Mouse (Mus musculus): ENCODE data around the gene Vmn1r26. TPM values are rescaled to one million over a fixed set of nuclear protein-coding genes. Genes with fewer than 3 reads are reported as not detected.
"Not testable (repeated sequence)": the region's sequence is repeated elsewhere in the genome, so short reads cannot be mapped to it uniquely, and the experiment has no call there.

Gene Vmn1r26
- total RNA-seq (2014; fragmentation: Nextera tagmentation) (not detected in 2 replicates), total RNA-seq (2017) (not detected in 2 replicates)

- no peak for ATAC-seq (replicated peaks; ENCODE audit: poor library complexity, severe bottlenecking)
These were observed at the start of gene Vmn1r26 for GRCm38 (mm10) chr6:58015059-58015458. Gene Vmn1r26 (minus strand): TSS chr6:58015159.

GRCm38 (mm10) chr6:58044025-58044424 lies 29.1 kb upstream of the Vmn1r26 start:
- no peak for ATAC-seq (replicated peaks; ENCODE audit: poor library complexity, severe bottlenecking)

GRCm38 (mm10) chr6:58017478-58017877 lies 2.5 kb upstream of the Vmn1r26 start:
- not testable (repeated sequence) for ATAC-seq (replicated peaks; ENCODE audit: poor library complexity, severe bottlenecking)

- no peak for ATAC-seq (replicated peaks; ENCODE audit: poor library complexity, severe bottlenecking)
These were observed 34.2 kb downstream of the Vmn1r26 start, which contains the start of gene Vmn1r25 for GRCm38 (mm10) chr6:57980710-57981109. Gene Vmn1r25 (minus strand): TSS chr6:57980810.

GRCm38 (mm10) chr6:57961403-57961802 lies 53.6 kb downstream of the Vmn1r26 start, which contains the start of gene Vmn1r24:
Gene Vmn1r24 (minus strand): TSS chr6:57961503.
- not testable (repeated sequence) for ATAC-seq (replicated peaks; ENCODE audit: poor library complexity, severe bottlenecking)

Other genes with a start within 250 kb of the Vmn1r26 start
- gene Vopp1, start 190.0 kb downstream of the Vmn1r26 start, total RNA-seq (2014; fragmentation: Nextera tagmentation): 10.1 and 14.9 TPM in 2 replicates
- 12.0 TPM in 2 replicates for gene Vopp1, start 190.0 kb downstream of the Vmn1r26 start, total RNA-seq (2017)
- gene Vmn1r21, start 164.8 kb downstream of the Vmn1r26 start, total RNA-seq (2014; fragmentation: Nextera tagmentation): not detected in 2 replicates
- not detected in 2 replicates for gene Vmn1r21, start 164.8 kb downstream of the Vmn1r26 start, total RNA-seq (2017)
- gene Vmn1r22, start 107.1 kb downstream of the Vmn1r26 start, total RNA-seq (2014; fragmentation: Nextera tagmentation): not detected in 2 replicates
- gene Vmn1r22, start 107.1 kb downstream of the Vmn1r26 start, total RNA-seq (2017): not detected in 2 replicates
- not detected in 2 replicates for gene Vmn1r23, start 88.3 kb downstream of the Vmn1r26 start, total RNA-seq (2014; fragmentation: Nextera tagmentation)
- gene Vmn1r23, start 88.3 kb downstream of the Vmn1r26 start, total RNA-seq (2017): not detected in 2 replicates
- gene Vmn1r24, start 53.7 kb downstream of the Vmn1r26 start, total RNA-seq (2014; fragmentation: Nextera tagmentation): not detected in 2 replicates
- not detected in 2 replicates for gene Vmn1r24, start 53.7 kb downstream of the Vmn1r26 start, total RNA-seq (2017)
- not detected in 2 replicates for gene Vmn1r25, start 34.3 kb downstream of the Vmn1r26 start, total RNA-seq (2014; fragmentation: Nextera tagmentation)
- gene Vmn1r25, start 34.3 kb downstream of the Vmn1r26 start, total RNA-seq (2017): not detected in 2 replicates
- gene Vmn1r27, start 203.7 kb upstream of the Vmn1r26 start, total RNA-seq (2014; fragmentation: Nextera tagmentation): not detected in 2 replicates
- gene Vmn1r27, start 203.7 kb upstream of the Vmn1r26 start, total RNA-seq (2017): not detected in 2 replicates
- not detected in 2 replicates for gene Vmn1r28, start 246.9 kb upstream of the Vmn1r26 start, total RNA-seq (2014; fragmentation: Nextera tagmentation)
- gene Vmn1r28, start 246.9 kb upstream of the Vmn1r26 start, total RNA-seq (2017): not detected in 2 replicates

All from granulocyte monocyte progenitor cell, adult 5-6 weeks (primary cell).